Mouse (Mus musculus) stomach, embryonic 16.5 days (tissue): ENCODE results near the gene Tbc1d2b. TPM values are rescaled to one million over a fixed set of nuclear protein-coding genes. Genes with fewer than 3 reads are reported as not detected.

Experiments used
- ATAC-seq: fragments of 200-750 bp; cut with Nextera tagmentation; 2 replicates; pipeline ENCODE4 v1.8.0; 2017; ENCODE audit warnings: moderate number of reproducible peaks, moderate TSS enrichment; ENCODE audit not compliant: insufficient read depth, low FRiP score
- H3K27ac ChIP-seq: fragments of 300-500 bp; sonication (generic); 2 replicates; pipeline ENCODE4 v1.5.1; 2014; ENCODE audit warnings: low read length
- H3K27me3 ChIP-seq: fragments of 300-500 bp; sonication (generic); 2 replicates; pipeline ENCODE4 v1.6.1; 2014; ENCODE audit warnings: low read length, control low read depth, mixed read lengths; ENCODE audit not compliant: control insufficient read depth, insufficient read depth
- H3K36me3 ChIP-seq: fragments of 300-500 bp; sonication (generic); 2 replicates; pipeline ENCODE4 v1.6.1; 2014; ENCODE audit warnings: low read length; ENCODE audit not compliant: control insufficient read depth, insufficient read depth
- H3K4me1 ChIP-seq: fragments of 300-500 bp; sonication (generic); 2 replicates; pipeline ENCODE4 v1.6.1; 2014; ENCODE audit warnings: low read length, control low read depth, mixed read lengths; ENCODE audit not compliant: control insufficient read depth, insufficient read depth
- H3K4me2 ChIP-seq: fragments of 300-500 bp; sonication (generic); 2 replicates; pipeline ENCODE4 v1.6.1; 2014; ENCODE audit warnings: low read depth, low read length, mixed read lengths
- H3K4me3 ChIP-seq: fragments of 300-500 bp; sonication (generic); replicated peaks from 2 replicates; pipeline ENCODE4 v1.5.1; 2014; ENCODE audit warnings: mild to moderate bottlenecking, low read length
- H3K9ac ChIP-seq: fragments of 300-500 bp; sonication (generic); 2 replicates; pipeline ENCODE4 v1.6.1; 2014; ENCODE audit warnings: low read length
- H3K9me3 ChIP-seq: fragments of 300-500 bp; sonication (generic); replicated peaks from 2 replicates; pipeline ENCODE4 v1.6.1; 2016; ENCODE audit warnings: low read length, control low read depth; ENCODE audit not compliant: control insufficient read depth
- WGBS: fragments of 180-500 bp; shearing (Covaris S2); extraction: QIAGEN DNeasy Blood & Tissue Kit; methylation state at CpG from one replicate; pipeline ENCODE4 v1.1.7; 2014; 5-methylcytosine and 5-hydroxymethylcytosine counted together
- polyA plus RNA-seq: library from polyadenylated mRNA; unstranded; fragments of >200 nt; fragmentation: Nextera tagmentation; extraction: Ambion mirVana; gene quantifications from 2 replicates; pipeline ENCODE4 v1.2.1, GENCODE M21; 2015

Gene Tbc1d2b
- polyA plus RNA-seq, 1 experiment from 2014 or later, result 15.4 TPM

DNA sequence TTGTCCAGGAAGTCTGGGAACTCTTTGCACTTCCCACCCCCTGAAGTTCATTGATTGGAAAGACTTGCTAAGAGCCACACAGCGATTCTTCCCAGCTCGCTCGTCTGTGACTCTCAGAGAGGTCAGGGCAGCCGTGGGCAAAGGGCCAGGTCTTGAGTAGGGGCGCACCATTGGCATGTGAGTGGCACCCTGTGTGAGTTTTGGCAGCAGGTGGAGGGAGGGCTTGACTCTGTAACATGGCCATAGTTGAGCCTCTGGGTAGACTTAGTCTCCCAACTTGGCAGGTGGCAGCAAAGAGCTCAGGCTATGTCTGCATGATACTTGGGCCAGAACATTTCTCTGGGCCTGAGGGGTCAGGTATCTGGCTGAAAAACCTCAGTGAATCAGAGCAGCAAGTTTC lies 104.0 kb downstream of the Tbc1d2b start:
- Histone ChIP-seq H3K36me3 (peaks cover 2% of the 10 kb centered on the region; the same call in 1 of the 2 replicates), H3K4me2 (no peak overlapping the region), H3K27ac (no peak overlapping the region), H3K9me3 (no peaks in the 10 kb centered on the region), H3K4me3 (no peak overlapping the region), H3K27me3 (no peaks in the 10 kb centered on the region), H3K9ac (no peak overlapping the region), H3K4me1 (peaks cover 7% of the 10 kb centered on the region; the same call in 1 of the 2 replicates)
- no peak for ATAC-seq
- WGBS, result 58% methylated on average over 5 of the region's 5 CpGs

- Histone ChIP-seq H3K4me1 (peaks cover 7% of the 10 kb centered on the region; the same call in 1 of the 2 replicates), H3K9ac (no peak overlapping the region), H3K4me2 (no peak overlapping the region), H3K36me3 (no peaks in the 10 kb centered on the region), H3K27ac (no peak overlapping the region), H3K4me3 (no peak overlapping the region), H3K9me3 (no peaks in the 10 kb centered on the region), H3K27me3 (no peaks in the 10 kb centered on the region)
- 65% methylated on average over 4 of the region's 4 CpGs for WGBS
- no peak for ATAC-seq
Measured at GRCm38 (mm10) chr9:90165590-90165989, 105.0 kb downstream of the Tbc1d2b start.

DNA sequence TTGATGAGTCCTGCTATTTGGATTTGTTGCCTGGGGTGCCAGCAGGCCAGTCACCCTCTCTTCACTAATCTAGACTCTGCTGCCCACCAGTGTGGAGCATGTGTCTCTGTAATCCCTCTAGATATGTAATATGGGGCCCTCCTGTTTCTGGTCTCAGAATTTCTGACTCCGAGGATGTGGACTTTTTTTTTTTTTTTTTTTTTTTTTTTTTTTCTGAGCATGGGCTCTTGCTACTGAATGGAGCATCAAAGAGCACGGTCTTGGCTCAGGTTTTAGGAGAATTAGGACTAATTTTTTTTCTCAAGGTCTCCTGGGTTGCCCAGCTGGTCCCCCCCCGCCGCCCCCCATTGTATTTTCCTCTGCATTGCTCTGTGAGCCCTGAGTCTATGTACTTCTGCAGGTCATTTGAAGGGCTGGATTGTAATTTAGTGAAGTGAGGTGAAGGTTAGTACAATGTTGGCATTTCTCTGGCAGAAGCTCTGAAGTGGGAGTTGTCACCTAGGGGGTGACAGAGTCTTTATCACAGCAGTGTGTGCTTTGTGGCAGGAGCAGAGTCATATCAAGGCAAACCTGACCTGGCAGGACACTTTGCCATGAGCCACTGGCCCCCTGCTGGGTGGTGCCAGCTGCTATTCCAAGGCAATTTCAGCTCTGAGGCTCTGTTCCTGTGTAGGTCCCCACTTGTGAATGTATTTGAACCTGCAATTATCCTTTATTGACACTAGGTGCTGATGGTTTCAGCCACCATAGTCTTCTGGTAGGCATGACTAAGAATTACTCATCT lies 105.7 kb downstream of the Tbc1d2b start:
- H3K4me2 ChIP-seq, result peak overlapping the region; percentile 89; the same call in 1 of the 2 replicates
- 67% methylated on average over 4 of the region's 4 CpGs for WGBS

GRCm38 (mm10) chr9:90163749-90164095 lies 106.9 kb downstream of the Tbc1d2b start:
- peak; percentile 41 for ATAC-seq
- peak overlapping the region; percentile 89 for H3K4me2 ChIP-seq
- no peaks in the 10 kb centered on the region for H3K27me3 ChIP-seq
- H3K9ac ChIP-seq, result peak overlapping the region; percentile 84
- H3K4me3 ChIP-seq, result peak overlapping the region; percentile 82
- peak overlapping the region; percentile 82 for H3K27ac ChIP-seq
- WGBS, result 2% methylated on average over 18 of the region's 18 CpGs
- H3K36me3 ChIP-seq, result no peaks in the 10 kb centered on the region
- H3K9me3 ChIP-seq, result no peaks in the 10 kb centered on the region
- H3K4me1 ChIP-seq, result peaks cover 7% of the 10 kb centered on the region; the same call in 1 of the 2 replicates

More for the DNA sequence above, 105.7 kb downstream of the Tbc1d2b start:
- Histone ChIP-seq H3K4me1 (peaks cover 7% of the 10 kb centered on the region; the same call in 1 of the 2 replicates), H3K36me3 (no peaks in the 10 kb centered on the region), H3K4me3 (no peak overlapping the region), H3K27me3 (no peaks in the 10 kb centered on the region), H3K9me3 (no peaks in the 10 kb centered on the region), H3K9ac (no peak overlapping the region), H3K27ac (no peak overlapping the region)
- no peak for ATAC-seq

DNA sequence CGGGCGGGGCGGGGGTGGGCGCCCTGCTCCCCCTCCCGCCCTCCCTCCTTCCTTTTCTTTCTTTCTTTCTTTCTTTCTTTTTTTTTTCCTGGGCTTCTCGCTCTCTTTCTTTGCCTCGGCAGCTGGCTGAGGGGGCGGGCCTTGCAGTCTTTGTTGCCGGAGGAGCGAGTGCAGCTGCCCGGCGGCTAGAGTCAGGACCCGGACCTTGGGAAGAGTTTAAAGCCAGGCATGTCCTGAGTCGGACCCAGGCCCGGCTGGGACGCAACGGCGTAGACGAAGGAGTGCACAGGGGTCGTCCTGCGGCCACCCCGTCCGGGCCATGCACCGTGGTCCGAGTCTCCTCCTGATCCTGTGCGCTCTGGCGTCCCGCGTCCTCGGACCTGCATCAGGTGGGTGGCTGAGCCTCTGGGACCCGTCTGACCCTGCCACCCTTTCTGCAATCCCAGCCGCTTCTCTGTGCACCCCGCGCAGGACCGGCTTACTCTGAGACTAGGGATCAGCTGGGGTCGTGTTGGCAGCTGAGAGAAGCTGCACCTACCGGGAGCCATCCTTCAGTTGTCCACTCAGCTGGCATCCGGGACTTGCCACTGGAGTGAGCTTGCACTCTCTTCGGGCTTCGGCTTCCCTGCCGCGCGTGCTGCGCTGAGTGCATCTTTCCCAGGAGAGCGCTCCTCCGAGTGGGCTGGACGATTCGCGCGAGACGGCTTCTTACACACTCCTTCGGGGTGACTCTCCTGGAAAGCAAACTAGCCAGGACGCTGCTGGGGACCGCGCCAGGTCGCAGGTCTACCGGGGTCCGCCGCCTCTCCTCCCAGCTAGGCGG lies 107.5 kb downstream of the Tbc1d2b start, which contains the start of gene Adamts7:
Adamts7 (plus strand) TSS at position 144 of the 823 bp plus-strand sequence.
- peak; percentile 58 for ATAC-seq
- Histone ChIP-seq H3K9ac (peak within 1 kb of the TSS; percentile 84), H3K36me3 (no peaks in the 10 kb centered on the region), H3K4me2 (peak within 1 kb of the TSS; percentile 89), H3K4me1 (peaks cover 7% of the 10 kb centered on the region; the same call in 1 of the 2 replicates), H3K9me3 (no peaks in the 10 kb centered on the region), H3K4me3 (peak within 1 kb of the TSS; percentile 82), H3K27ac (peak within 1 kb of the TSS; percentile 82), H3K27me3 (no peaks in the 10 kb centered on the region)
- WGBS, result under 1% methylated on average over 58 of the region's 60 CpGs

GRCm38 (mm10) chr9:90162243-90162925 lies 108.2 kb downstream of the Tbc1d2b start:
- Histone ChIP-seq H3K9ac (peak overlapping the region; percentile 84), H3K4me1 (peaks cover 7% of the 10 kb centered on the region; the same call in 1 of the 2 replicates), H3K36me3 (no peaks in the 10 kb centered on the region), H3K4me2 (peak overlapping the region; percentile 89), H3K4me3 (peak overlapping the region; percentile 82), H3K27me3 (no peaks in the 10 kb centered on the region), H3K27ac (peak overlapping the region; percentile 58), H3K9me3 (no peaks in the 10 kb centered on the region)
- peak; percentile 89 for ATAC-seq
- 12% methylated on average over 22 of the region's 29 CpGs for WGBS

Other genes starting within 250 kb of the Tbc1d2b start
- gene Ctsh, start 216.7 kb downstream of the Tbc1d2b start, polyA plus RNA-seq, result 100 and 121 TPM in 2 replicates
- gene Morf4l1, start 156.0 kb downstream of the Tbc1d2b start, polyA plus RNA-seq, result 383 and 405 TPM in 2 replicates
- 15.2 and 17.3 TPM in 2 replicates for gene Adamts7, start 107.7 kb downstream of the Tbc1d2b start, polyA plus RNA-seq